Mouse (Mus musculus) heart, adult 9 months (tissue): ENCODE results near the gene Zbtb22.
"Not testable (repeated sequence)": the region's sequence is repeated elsewhere in the genome, so short reads cannot be mapped to it uniquely, and the experiment has no call there.

Experiments used
- DNase-seq, 2 experiments: peaks; one replicate each; pipeline ENCODE4 v3.0.0; 2022; ENCODE audit warnings: low spot score in 2 of 2

The Zbtb22 gene

GRCm38 (mm10) chr17:33915671-33916250 is at the start of gene Zbtb22, which contains the start of gene Tapbp:
Gene Zbtb22, plus strand, starts transcription at chr17:33915904.
Gene Tapbp, plus strand, starts transcription at chr17:33915899.
- peak; percentile 98 for DNase-seq

DNA sequence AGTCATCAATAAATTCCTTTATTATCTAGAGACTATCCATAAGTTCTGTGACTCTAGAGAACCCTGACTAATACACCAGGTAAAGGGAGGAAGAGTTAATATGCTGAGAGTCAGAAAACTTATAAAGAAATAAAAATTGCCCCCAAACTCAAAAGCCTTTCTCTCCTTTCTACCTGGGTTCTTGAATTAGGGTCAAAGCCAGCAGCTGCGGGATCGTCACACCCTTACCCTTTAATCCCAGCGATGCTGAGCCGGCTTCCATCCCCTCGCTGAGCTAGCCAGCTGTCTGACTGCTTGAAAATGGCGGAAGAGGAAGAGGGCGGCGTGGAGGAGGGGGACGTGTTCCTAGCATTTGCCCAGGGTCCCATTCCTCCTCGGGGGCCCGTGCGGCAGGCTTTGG is 42.2 kb upstream of the Zbtb22 start, which contains the start of gene Gm7029:
Gene Gm7029, plus strand, starts transcription at position 301 of the 400 bp plus-strand sequence.
- DNase-seq: not testable (repeated sequence)

DNA sequence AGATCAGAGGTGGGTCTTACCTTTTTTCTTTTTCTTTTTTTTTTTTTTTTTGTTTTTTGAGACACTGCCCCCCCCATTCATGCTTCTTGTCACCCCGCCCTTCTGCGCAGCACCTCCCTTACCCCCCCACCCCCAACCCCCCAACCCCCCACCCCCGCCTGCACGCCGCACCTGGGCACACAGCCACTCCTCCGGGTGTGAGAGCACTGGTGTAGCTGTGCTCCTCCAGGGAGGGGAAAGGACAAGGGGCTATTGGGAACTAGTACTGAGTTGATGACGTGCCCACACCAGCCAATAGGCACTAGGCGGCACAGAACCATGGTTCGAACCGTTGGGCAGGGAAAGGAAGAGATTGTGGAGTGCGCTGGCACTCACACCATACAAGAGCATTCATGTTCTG is 41.3 kb upstream of the Zbtb22 start:
- no peak for DNase-seq

- DNase-seq: not testable (repeated sequence)
Observed at GRCm38 (mm10) chr17:33875797-33876196, 39.9 kb upstream of the Zbtb22 start.

DNA sequence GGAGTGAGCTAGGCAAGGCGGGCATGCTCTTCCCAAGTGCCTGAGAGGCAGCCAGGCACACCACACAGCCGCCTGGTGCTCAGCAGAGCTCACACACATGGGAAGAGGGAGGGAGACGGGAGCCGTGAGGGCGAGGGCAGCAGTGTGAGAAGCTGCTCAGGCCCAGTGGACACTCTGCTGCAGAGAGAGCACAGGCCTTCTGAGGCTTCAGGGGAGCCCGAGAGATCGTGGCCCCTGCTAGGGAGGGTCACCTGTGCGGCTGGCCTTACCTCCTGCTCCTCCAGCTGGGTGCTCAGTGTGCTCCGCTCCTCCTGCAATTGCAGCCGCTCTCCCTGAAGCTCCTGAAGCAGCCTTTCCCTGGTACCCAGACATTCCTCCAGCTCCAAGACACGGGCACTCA is 31.4 kb upstream of the Zbtb22 start:
- not testable (repeated sequence) for DNase-seq

- not testable (repeated sequence) for DNase-seq
Observed at GRCm38 (mm10) chr17:33887802-33888201, 27.9 kb upstream of the Zbtb22 start.

DNA sequence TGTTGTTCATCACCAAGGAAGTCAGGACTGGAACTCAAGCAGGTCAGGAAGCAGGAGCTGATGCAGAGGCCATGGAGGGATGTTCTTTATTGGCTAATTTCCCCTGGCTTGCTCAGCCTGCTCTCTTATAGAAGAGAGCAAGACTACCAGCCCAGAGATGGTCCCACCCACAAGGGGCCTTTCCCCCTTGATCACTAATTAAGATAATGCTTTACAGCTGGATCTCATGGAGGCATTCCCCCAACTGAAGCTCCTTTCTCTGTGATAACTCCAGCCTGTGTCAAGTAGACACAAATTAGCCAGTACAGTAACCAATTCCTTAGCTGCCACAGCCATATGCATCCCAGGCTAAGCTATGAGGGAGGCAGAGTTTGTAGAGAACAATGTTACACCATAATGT is 27.5 kb upstream of the Zbtb22 start:
- DNase-seq: not testable (repeated sequence)

DNA sequence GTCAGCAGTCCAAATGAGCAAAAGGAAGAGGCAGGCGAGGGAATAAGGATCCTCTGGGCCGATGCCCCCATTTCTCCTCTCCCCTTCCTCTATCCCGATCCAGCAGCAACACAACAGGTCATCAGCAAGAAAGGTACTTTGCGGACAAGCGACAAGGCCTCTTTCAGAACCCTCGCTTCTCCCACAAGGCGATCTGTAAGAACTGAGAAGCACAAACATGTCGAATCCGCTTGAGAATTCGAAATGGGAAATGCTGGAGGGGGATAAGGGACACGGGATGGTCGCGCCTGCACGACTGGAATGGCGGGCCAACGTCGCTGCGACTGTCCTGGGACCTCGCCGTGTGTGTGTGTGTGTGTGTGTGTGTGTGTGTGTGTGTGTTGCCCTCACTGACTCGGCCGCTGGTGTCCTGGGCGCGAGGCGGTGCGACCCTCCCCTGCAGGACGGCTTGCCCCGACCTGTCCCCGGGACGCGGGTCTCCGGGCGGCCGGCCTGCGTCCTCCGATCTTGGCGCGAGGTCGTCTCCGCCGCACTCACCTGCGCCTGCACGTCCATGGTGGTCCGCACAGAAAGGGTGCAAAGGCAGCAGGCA is 25.7 kb upstream of the Zbtb22 start:
- not testable (repeated sequence) for DNase-seq

DNA sequence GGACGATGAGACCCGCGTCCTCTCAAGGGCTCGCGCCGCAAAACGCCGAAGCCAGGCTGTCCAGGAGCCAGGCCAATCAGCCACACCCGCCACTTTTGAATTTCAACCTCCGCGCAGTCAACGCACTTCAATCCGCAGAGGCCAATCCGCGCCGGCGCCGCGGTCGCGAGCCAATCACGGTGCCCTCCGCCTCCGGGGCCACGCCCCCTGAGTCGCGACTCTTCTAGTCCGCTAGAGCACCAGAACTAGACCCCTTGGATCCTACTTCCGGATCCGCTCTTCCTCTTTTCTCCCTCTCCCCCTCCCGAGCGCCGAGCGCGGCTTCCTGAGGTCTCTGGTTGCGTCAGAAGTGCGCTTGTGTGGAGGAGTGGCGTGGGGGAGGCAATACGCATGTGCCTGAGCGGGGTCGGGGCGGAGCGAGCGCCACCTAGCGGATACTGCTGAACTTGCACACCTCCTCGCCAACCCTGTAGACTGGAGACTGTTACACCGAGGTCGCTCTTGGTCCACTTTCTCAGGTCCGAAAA is 25.1 kb upstream of the Zbtb22 start, which contains the start of gene Kifc1:
Gene Kifc1, minus strand, starts transcription at position 129 of the 527 bp plus-strand sequence.
- DNase-seq: peak; percentile 99 to 100

DNA sequence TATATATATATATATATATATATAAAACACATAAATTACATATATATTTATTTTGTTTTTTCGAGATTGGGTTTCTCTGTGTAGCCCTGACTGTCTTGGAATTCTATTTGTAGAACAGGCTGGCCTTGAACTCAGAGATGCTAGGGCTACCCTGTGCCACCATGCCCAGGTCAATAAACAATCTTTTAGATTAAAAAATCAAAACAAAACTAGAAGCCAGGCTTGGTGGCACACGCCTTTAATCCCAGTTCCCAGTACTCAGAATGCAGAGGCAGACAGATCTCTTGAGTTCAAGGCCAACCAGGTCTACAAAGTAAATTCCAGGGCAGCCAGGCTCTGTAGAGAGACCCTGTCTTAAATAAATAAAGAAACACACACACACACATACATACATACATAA is 24.3 kb upstream of the Zbtb22 start:
- no peak for DNase-seq

DNA sequence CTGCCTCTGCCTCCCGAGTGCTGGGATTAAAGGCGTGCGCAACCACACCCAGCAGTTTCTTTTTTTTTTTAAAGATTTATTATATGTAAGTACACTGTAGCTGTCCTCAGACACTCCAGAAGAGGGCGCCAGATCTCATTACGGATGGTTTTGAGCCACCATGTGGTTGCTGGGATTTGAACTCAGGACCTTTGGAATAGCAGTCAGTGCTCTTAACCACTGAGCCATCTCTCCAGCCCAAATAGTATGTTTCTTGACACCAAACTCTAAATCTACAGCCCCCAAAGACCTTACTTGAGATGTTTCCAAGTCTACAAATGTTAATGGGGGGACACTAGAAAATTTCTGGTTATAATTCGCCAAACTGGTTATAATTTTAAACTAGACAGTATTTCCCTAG is 23.8 kb upstream of the Zbtb22 start:
- not testable (repeated sequence) for DNase-seq

GRCm38 (mm10) chr17:33892429-33892828 is 23.3 kb upstream of the Zbtb22 start:
- DNase-seq: no peak

DNA sequence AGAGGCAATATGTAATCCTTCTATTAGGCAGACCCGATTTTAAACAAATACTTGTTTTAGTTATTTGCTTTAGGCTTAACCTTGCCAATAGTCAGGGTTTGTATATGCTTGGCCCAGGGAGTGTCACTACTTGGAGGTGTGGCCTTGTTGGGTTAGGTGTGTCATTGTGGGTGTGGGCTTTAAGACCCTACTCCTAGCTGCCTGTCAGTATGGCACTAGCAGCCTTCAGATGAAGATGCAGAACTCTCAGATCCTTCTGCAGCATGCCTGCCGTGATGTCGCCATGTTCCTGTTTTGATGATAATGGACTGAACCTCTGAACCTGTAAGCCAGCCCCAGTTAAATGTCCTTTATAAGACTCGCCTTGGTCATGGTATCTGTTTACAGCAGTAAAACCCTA is 22.7 kb upstream of the Zbtb22 start:
- DNase-seq: not testable (repeated sequence)

- DNase-seq: no peak
Observed at GRCm38 (mm10) chr17:33897114-33897794, 18.4 kb upstream of the Zbtb22 start.

- DNase-seq: not testable (repeated sequence)
Observed at GRCm38 (mm10) chr17:33898193-33898592, 17.5 kb upstream of the Zbtb22 start.

GRCm38 (mm10) chr17:33899642-33900041 is 16.1 kb upstream of the Zbtb22 start:
- DNase-seq: no peak

- DNase-seq: no peak
Observed at GRCm38 (mm10) chr17:33900281-33900988, 15.3 kb upstream of the Zbtb22 start.

GRCm38 (mm10) chr17:33900989-33901314 is 14.8 kb upstream of the Zbtb22 start:
- DNase-seq: no peak

DNA sequence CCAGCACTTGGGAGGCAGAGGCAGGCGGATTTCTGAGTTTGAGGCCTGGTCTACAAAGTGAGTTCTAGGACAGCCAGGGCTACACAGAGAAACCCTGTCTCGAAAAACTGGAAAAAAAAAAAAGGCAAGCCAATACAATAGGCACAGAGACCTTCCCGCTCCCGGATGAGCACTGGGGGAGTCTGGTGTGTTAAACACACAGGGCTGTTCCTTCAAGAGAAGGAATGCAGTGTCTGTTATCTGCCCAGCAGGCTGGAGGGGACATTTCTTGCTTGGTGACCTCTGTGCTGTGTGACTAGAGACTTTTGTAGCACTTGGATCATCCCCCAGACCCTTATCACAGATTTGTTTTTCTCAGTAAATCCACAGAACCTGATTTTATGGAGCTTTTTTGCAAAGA is 14.1 kb upstream of the Zbtb22 start:
- no peak for DNase-seq

DNA sequence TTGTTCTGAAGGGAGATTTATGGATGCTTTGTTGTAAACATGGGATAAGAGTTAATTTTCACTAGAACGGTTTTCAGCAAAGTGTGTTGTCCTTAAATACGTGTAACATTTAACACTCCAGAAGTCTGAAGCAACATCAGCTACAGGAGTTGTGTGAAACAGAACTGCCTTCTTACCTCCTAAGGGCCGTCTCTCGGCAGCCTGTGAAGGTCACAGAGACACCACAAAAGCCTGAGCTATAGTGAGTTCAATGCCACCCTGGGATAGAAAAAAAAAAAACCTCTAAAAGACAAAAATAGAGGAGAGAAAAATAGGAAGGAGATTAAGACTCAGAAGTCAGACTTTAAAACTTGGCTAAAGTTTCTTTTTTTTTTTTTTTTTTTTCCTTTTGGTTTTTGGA is 13.6 kb upstream of the Zbtb22 start:
- DNase-seq: no peak

GRCm38 (mm10) chr17:33902491-33902890 is 13.2 kb upstream of the Zbtb22 start:
- no peak for DNase-seq
